Comparison of ENCODE assay signal across 8 mouse cellular contexts in the genomic region with DNA sequence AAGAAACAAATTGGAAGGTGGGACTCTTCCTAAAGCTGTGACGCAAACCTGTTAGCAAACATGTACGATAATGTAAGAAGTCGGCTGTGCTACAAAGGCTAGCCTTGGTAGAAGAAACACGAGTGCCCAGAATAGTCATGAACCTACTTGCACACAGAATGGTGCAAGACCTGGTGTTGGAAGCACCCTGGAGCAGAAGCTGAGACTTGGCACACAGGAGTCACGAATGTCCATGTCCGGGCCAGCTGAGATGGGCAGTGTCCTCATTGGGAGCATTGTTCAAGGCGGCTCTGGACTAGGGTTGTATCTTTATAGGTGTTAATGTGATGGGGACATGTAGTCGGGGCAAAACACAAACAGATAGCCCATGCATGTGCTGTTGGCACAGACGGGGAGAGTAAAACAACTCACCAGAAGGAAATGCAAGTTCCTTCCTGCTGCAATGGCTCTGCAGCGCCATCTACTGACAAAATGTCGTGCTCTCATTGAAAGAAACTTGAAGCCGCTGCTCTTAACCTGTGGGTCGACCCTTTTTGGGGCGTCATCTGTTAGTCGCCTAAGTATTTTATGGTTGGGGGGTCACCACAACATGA. TPM values are rescaled to one million over a fixed set of nuclear protein-coding genes. Genes with fewer than 3 reads are reported as not detected.
DNase-seq lines count a peak whose midpoint lies in the region; ATAC-seq and TF ChIP-seq lines count a peak whose summit lies in the region.

No protein-coding gene starts in this region.

- no peak overlapping the region for H3K9ac ChIP-seq in midbrain, embryonic 15.5 days

- no peaks in the 10 kb centered on the region for H3K9me3 ChIP-seq in embryonic facial prominence, embryonic 10.5 days
- no peaks in the 10 kb centered on the region for H3K9me3 ChIP-seq in limb, embryonic 10.5 days (replicated peaks)
- no peaks in the 10 kb centered on the region for H3K9me3 ChIP-seq in midbrain, embryonic 15.5 days

- no peaks in the 10 kb centered on the region for H3K36me3 ChIP-seq in embryonic facial prominence, embryonic 10.5 days (replicated peaks)
- H3K36me3 ChIP-seq in limb, embryonic 10.5 days = no peaks in the 10 kb centered on the region
- no peaks in the 10 kb centered on the region for H3K36me3 ChIP-seq in midbrain, embryonic 15.5 days (replicated peaks)

- H3K4me2 ChIP-seq in midbrain, embryonic 15.5 days = no peak overlapping the region

- H3K4me3 ChIP-seq in left cerebral cortex, adult 2 months = no peak overlapping the region
- no peak overlapping the region for H3K4me3 ChIP-seq in embryonic facial prominence, embryonic 10.5 days
- H3K4me3 ChIP-seq in limb, embryonic 10.5 days = no peak overlapping the region
- no peak overlapping the region for H3K4me3 ChIP-seq in midbrain, embryonic 15.5 days

- H3K27ac ChIP-seq in left cerebral cortex, adult 2 months = no peak overlapping the region
- no peak overlapping the region for H3K27ac ChIP-seq in embryonic facial prominence, embryonic 10.5 days (replicated peaks)
- H3K27ac ChIP-seq in limb, embryonic 10.5 days = no peak overlapping the region
- no peak overlapping the region for H3K27ac ChIP-seq in midbrain, embryonic 15.5 days

- peak; percentile 81 for TF ChIP-seq CTCF in left cerebral cortex, adult 2 months (IDR thresholded peaks at IDR 0.05)

- no peaks in the 10 kb centered on the region for H3K27me3 ChIP-seq in embryonic facial prominence, embryonic 10.5 days (replicated peaks; ENCODE audit: low read depth, poor library complexity, severe bottlenecking)
- H3K27me3 ChIP-seq in limb, embryonic 10.5 days (ENCODE audit: low read depth, poor library complexity, severe bottlenecking) = no peaks in the 10 kb centered on the region
- no peaks in the 10 kb centered on the region for H3K27me3 ChIP-seq in midbrain, embryonic 15.5 days (replicated peaks)

- ATAC-seq in midbrain, embryonic 15.5 days (replicated peaks) = peak; percentile 60; the same call in 1 of the 2 replicates

- peak; percentile 35 to 66 for DNase-seq in left cerebral cortex, adult 2 months (ENCODE audit: extremely low spot score in 1 of 2, low spot score in 2 of 2)
- DNase-seq in left cerebral cortex, adult 8-10 months (ENCODE audit: low spot score in 2 of 2) = no peak
- peak; percentile 52 for DNase-seq in adrenal gland, postnatal 25 days
- peak; percentile 79 for DNase-seq in embryonic facial prominence, embryonic 10.5 days (ENCODE audit: low spot score)
- DNase-seq in heart, postnatal 4 days = peak; percentile 70
- DNase-seq in limb, embryonic 10.5 days (ENCODE audit: low spot score) = peak; percentile 84
- peak; percentile 14 to 16 for DNase-seq in thymus, adult 18-20 months

- H3K4me1 ChIP-seq in embryonic facial prominence, embryonic 10.5 days = no peaks in the 10 kb centered on the region
- H3K4me1 ChIP-seq in limb, embryonic 10.5 days = no peaks in the 10 kb centered on the region
- H3K4me1 ChIP-seq in midbrain, embryonic 15.5 days = no peaks in the 10 kb centered on the region

- intact Hi-C loops in left cerebral cortex, adult 2 months (cut with DNase I) = loop anchor here (1.0 to 5.0 kb wide), 4 partner anchors 58 to 321 kb away; a partner anchor contains a TSS

- WGBS in embryonic facial prominence, embryonic 10.5 days = 31% methylated on average over 15 of the region's 15 CpGs
- 33% methylated on average over 15 of the region's 15 CpGs for WGBS in limb, embryonic 10.5 days
- 34% methylated on average over 15 of the region's 15 CpGs for WGBS in midbrain, embryonic 15.5 days

RNA-seq across cellular contexts. Expression of a gene that starts 15.2 kb away (rescaled TPM):
- total RNA-seq in left cerebral cortex, adult 2 months (2021) = 10 to 100 TPM; 11.5 to 14.7 TPM
- total RNA-seq in left cerebral cortex, adult 8-10 months (2022) = 10 to 100 TPM; 13.9 to 16.5 (median 14.9) TPM
- 11.6 and 12.9 TPM in 2 replicates for total RNA-seq in adrenal gland, postnatal 25 days (2021)
- 36.0 and 41.5 TPM in 2 replicates for polyA plus RNA-seq in embryonic facial prominence, embryonic 10.5 days (2016; fragmentation: Nextera tagmentation; extraction: Ambion mirVana)
- total RNA-seq in heart, postnatal 4 days (2021) = 1 to 10 TPM; 7.8 to 8.5 TPM
- polyA plus RNA-seq in limb, embryonic 10.5 days (2016; fragmentation: Nextera tagmentation; extraction: Ambion mirVana) = 36.4 and 37.3 TPM in 2 replicates
- polyA plus RNA-seq in midbrain, embryonic 15.5 days (2015; fragmentation: Nextera tagmentation; extraction: Ambion mirVana) = 37.3 and 39.1 TPM in 2 replicates

RNA-seq across cellular contexts. Expression of a gene that starts 41.8 kb away (rescaled TPM):
- total RNA-seq in left cerebral cortex, adult 2 months (2021) = 1 to 10 TPM; 2.1 to 3.2 TPM
- 1 to 10 TPM; 1.5 to 3.0 (median 1.8) TPM for total RNA-seq in left cerebral cortex, adult 8-10 months (2022)
- total RNA-seq in adrenal gland, postnatal 25 days (2021) = 3.4 and 4.9 TPM in 2 replicates
- 11.0 and 11.8 TPM in 2 replicates for polyA plus RNA-seq in embryonic facial prominence, embryonic 10.5 days (2016; fragmentation: Nextera tagmentation; extraction: Ambion mirVana)
- total RNA-seq in heart, postnatal 4 days (2021) = 1 to 10 TPM; 5.6 to 6.1 TPM
- polyA plus RNA-seq in limb, embryonic 10.5 days (2016; fragmentation: Nextera tagmentation; extraction: Ambion mirVana) = 11.5 and 11.9 TPM in 2 replicates
- polyA plus RNA-seq in midbrain, embryonic 15.5 days (2015; fragmentation: Nextera tagmentation; extraction: Ambion mirVana) = 7.9 and 8.5 TPM in 2 replicates

RNA-seq across cellular contexts. Expression of a gene that starts 55.0 kb away (rescaled TPM):
- 100 to 1,000 TPM; 175 to 181 TPM for total RNA-seq in left cerebral cortex, adult 2 months (2021)
- 100 to 1,000 TPM; 137 to 160 (median 147) TPM for total RNA-seq in left cerebral cortex, adult 8-10 months (2022)
- 6.4 and 11.1 TPM in 2 replicates for total RNA-seq in adrenal gland, postnatal 25 days (2021)
- polyA plus RNA-seq in embryonic facial prominence, embryonic 10.5 days (2016; fragmentation: Nextera tagmentation; extraction: Ambion mirVana) = 1.8 and 2.4 TPM in 2 replicates
- total RNA-seq in heart, postnatal 4 days (2021) = under 1 TPM; 0.21 to 0.29 TPM
- polyA plus RNA-seq in limb, embryonic 10.5 days (2016; fragmentation: Nextera tagmentation; extraction: Ambion mirVana) = 0.24 and 0.39 TPM in 2 replicates
- 25.4 and 27.0 TPM in 2 replicates for polyA plus RNA-seq in midbrain, embryonic 15.5 days (2015; fragmentation: Nextera tagmentation; extraction: Ambion mirVana)

Comparison
In these comparisons a context has a peak if more than half of its experiments do, and no peak if none do; other contexts are left out.
1. DNase-seq: peak in left cerebral cortex, adult 2 months (2 of 2), adrenal gland, postnatal 25 days (single experiment), embryonic facial prominence, embryonic 10.5 days (single experiment), heart, postnatal 4 days (single experiment), limb, embryonic 10.5 days (single experiment) and thymus, adult 18-20 months (2 of 2); none in left cerebral cortex, adult 8-10 months (0 of 2).
2. RNA of a gene that starts 55.0 kb away (total RNA-seq): 175 to 181 TPM in left cerebral cortex, adult 2 months and 137 to 160 TPM in left cerebral cortex, adult 8-10 months; 6.4 to 11.1 TPM in adrenal gland, postnatal 25 days and 0.21 to 0.29 TPM in heart, postnatal 4 days; every median in the first group is over 10 times any median in the second.